Mouse (Mus musculus) gastrocnemius, postnatal 4 days (tissue): ENCODE measurements around the gene Mob2. TPM values are rescaled to one million over a fixed set of nuclear protein-coding genes. Genes with fewer than 3 reads are reported as not detected.

Source experiments
- DNase-seq, 2 experiments: peaks; one replicate each; pipeline ENCODE4 v3.0.0; 2021 to 2022; ENCODE audit warnings: low spot score in 2 of 2, mixed read lengths in 2 of 2
- total RNA-seq, 2 experiments: library from RNA; stranded (reverse); gene quantifications; 2 replicates each; pipeline ENCODE4 v1.2.3; 2021

Mob2 gene
- total RNA-seq, 2 experiments from 2014 or later = 45.0 to 47.9 TPM

DNA sequence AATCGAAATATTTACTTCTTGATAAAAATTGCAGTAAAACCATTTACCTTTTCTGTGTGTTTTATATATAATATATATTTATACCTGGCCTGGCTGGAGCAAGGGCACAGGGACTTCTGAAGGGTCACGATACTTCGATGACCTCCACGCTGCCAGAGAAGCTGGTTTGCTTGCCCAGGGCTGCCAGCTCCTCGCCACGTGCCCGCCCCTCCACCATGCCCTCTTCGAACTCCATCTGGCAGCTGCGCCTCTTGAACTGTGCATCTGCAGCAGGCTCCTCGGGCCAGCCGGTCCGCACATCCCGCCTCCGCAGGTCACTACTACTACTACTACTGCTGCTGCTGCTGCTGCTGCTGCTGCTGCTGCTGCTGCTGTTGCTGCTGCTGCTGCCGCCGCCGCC lies 20.9 kb upstream of the Mob2 start:
- no peak for DNase-seq

DNA sequence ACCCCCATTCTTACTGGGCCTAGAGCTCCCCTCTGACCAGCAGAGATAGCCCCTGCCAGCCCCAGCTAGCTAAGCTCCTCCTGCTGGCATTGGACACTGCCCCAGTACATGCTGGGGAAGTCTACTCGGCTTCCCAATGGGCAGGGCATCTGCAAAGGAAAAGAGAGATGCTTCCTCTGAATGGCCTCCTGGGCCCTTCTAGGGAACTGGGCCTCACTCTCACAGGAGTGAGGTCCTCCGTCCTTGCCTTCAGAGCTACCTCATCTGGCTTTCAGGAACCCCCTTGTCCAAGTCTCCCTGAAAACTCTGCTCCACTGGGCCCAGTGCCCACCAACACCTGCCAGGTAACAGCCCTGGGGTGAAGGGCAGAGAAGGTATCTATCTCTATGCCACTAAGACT lies 20.0 kb upstream of the Mob2 start:
- DNase-seq = no peak

- no peak for DNase-seq
Measured at GRCm38 (mm10) chr7:142079365-142079764, 18.5 kb upstream of the Mob2 start.

GRCm38 (mm10) chr7:142077138-142077537 lies 16.3 kb upstream of the Mob2 start:
- DNase-seq = no peak

DNA sequence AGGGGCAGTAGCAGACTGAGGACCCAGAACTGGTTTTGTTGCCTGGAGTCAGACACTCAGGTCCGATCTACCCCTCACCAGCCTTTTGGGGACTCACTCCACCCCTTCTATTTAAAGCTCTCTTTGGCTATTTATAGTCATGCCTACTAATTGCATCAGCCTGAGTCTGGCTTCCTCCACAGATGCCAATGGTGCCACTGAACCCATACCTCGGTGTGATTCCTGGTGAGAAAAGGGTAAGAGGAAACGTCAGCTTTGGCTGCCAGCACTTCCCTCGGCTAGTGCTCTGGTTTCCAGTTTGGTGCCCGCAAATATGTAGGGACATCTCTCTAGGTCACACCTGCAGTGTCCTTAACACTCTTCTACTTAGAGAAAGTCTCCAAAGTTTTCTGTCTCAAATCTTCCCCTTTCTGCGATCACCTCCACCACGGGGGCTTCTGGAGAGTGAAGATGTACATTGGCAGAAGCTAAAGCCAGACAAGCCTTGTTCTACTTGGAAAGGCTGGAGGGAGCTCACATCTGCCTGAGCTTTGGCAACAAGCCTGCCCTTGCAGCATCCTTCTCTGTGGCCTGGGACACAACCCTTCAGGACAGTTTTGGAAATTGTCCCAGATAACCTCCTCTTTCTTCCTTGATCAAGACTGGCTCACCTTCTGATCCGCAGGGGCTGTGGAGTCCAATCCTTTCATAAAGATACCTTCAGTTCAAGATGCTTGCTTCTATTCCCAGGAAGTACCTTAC lies 13.5 kb upstream of the Mob2 start:
- no peak for DNase-seq

GRCm38 (mm10) chr7:142071717-142072116 lies 10.9 kb upstream of the Mob2 start:
- DNase-seq = no peak

DNA sequence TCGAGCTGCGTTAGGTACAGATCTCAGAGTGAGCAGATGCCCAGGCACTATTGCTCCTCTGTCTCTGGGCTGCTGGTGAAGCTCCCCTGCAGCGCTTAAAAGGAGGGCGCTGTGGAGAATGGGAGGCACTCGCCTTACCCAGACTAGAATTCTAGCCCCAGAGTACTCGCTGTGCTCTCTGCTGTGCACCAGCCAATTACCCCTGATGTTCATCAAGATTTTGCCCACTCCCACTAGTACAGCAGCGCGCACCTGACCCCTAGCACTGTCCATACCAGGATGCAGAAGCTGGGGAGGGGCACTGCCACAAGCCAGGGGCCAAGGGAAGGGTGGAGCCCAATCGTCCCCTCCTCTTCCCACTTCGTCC lies 10.3 kb upstream of the Mob2 start:
- DNase-seq = no peak

DNA sequence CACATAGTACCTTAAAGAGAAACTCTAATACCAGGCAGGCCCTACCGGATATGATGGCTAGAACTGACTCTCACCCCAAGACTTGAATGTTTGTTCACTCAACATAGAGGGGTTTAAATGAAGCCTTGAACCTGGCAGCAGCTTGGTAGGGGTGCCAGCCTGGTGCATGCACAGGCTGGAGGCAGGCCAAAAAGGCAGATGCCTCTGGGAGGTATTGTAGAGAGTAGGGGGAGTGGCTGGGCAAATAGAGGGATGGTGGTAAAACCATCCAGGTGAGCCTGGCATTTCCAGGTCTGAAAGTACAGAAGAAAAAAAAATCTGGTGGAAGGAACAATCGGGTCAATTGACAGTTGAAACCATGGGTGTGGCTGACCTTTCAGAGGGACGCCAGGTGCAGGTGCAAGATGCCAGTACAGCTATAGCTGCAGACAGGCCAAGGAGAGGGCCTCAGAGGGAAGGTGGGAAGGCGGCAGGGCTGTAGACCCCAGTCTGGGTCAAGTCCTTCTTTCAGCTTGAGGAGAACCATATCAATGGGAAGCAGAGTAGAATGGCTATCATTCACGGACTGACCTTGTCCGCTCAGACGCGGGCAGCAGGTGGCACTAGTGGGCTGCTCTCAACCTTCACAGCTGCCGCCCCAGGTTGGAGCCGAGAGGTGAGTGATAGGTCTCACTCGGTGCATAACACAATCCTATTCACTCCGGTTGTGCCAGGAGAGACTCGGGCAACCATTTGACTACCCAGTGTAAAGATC lies 9.8 kb upstream of the Mob2 start:
- DNase-seq = peak in 1 of 2 experiments; percentile 66

DNA sequence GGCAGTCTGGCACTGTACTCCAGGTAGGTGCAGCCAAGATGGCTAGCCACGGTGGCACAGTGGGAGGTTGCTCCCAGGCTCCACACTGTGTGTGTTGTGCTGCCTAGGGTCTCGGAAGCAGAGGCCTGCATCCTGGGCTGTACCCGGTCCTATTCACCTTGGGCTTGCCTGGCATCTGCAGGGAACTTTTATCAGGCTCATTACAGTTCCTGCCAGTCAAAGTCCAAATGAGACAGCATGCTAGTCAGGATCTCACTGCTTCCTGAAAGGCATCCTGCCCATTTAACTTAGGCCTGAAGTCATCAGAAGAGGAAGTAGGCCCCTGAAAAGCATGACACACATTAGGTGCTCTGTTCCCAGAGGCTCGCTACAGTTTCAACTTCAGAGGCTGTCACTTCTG lies 7.6 kb upstream of the Mob2 start:
- DNase-seq = no peak

GRCm38 (mm10) chr7:142060185-142060930 lies 507 bp downstream of the Mob2 start:
- DNase-seq = peak in 1 of 2 experiments; percentile 41

DNA sequence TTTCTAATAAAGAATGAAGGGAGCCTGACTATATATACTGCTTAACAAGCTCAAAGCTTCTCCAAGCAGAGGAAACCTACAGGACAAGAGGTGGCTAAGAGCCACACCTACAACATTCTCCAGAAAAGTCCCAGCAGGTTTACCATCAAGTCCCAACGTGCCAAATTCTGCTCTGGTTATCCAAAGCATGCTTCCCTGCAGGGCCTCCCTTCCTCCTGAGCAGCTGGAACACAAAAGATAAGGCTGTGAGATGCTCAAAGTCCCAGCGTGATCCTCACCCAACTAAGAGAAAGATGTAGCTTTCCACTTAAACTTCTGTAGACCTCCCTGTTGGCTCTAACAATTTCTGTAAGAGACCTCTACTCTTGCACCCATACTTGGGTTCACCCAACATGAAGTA lies 1.8 kb downstream of the Mob2 start:
- no peak for DNase-seq

DNA sequence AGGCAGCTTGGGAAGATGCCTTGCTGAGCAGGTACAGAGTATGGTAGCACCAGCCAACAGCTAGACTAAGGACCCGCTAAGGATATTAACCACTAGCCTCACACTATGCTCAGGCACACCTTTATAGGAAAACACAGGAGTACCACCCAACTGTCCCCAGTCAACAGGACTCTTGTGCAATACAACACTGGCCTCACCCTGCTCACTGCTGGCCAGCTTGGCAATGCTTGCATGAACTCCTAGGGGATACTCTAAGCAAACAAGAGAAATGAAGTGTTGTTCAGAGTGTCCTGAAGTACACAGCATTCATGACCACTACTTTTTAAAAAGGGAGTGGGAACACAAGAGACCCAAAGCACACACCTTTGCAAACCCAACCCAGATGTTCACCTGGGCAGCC lies 3.7 kb downstream of the Mob2 start:
- DNase-seq = no peak

- DNase-seq = no peak
Measured at GRCm38 (mm10) chr7:142056601-142057061, 4.2 kb downstream of the Mob2 start.

- no peak for DNase-seq
Measured at GRCm38 (mm10) chr7:142055431-142055830, 5.4 kb downstream of the Mob2 start.

DNA sequence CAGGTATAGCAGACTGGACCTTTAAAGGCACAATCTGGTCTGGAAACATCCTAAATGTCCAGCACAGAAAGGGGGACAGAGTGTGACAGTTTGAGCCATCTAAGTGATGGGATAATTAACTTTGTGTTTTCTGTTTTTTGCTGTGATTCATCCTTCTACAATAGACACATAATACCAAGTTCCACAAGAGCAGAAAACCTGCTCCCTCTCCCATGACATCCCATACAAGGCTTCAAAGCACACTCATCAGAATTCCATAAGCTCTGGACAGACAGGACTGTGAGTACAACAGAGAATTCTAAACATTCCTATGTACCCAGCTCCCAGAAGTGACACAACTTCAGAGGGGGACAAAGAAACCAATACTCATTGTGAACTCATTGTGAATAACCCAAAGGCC lies 10.3 kb downstream of the Mob2 start:
- DNase-seq = no peak

DNA sequence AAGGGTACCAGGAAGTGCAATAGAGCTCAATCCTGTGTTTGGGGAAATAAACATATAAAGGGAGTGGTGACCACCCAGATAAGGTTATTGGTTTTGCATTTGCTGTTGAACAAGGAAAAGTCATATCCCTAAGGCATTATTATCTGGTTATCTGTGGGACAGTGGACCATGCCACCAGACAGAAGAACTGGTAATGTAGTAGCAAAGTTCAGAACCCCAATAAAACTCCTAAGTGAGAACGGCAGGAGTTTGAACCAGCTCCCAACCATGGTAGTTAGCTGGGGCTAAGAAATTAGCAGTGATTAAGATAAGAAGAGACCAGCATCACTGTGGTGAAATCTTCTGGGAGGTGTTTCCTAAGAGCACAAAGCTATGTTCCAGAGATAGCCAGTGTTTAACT lies 14.9 kb downstream of the Mob2 start:
- DNase-seq = no peak

- no peak for DNase-seq
Measured at GRCm38 (mm10) chr7:142045344-142045743, 15.5 kb downstream of the Mob2 start.

DNA sequence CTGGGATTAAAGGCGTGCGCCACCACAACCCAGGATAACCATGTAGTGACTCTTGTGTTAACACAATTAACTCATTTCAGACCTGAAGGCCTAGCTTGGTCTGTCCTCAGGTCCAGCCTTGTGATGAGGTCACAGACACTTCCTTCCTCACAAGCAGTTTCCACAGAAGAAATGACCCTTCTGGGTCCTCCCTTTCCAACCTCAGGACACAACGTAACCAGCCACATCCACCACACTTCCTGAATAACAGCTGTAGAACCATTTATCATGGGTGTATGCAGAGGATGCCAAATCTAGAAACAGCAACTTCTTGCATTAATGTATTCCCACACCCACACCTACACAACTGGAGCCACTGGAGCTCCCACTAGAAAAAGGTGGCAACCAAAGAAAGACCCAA lies 20.1 kb downstream of the Mob2 start:
- no peak for DNase-seq

DNA sequence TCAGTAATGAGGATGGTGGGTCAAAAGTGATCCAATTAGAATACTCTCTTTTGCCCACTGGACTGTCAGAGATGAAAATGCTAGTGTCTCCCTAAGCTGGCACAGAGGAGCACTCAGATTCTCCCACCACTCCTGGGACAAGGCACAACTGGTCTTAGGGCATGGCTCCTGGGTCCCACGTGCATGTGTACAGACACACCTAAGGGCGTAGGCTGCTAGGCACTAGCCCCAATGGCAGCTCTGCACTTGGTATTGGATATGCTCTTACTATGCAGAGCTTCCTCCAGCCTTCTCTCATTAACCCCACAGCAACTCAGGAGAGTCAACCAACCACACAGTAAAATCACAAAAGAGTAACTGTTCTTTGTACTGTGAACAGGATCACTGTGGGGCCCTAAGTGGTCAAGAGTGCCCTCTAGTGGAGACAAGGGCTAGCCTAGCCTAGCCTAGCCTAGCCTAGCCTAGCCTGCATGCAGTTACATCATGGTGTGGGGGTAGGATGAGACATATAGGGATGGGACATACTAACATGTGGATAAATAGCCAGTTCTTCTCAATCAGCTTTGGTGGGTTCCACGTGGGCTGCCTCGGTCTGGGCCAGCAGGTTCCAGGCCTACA lies 23.2 kb downstream of the Mob2 start:
- DNase-seq = peak in 1 of 2 experiments; percentile 23

DNA sequence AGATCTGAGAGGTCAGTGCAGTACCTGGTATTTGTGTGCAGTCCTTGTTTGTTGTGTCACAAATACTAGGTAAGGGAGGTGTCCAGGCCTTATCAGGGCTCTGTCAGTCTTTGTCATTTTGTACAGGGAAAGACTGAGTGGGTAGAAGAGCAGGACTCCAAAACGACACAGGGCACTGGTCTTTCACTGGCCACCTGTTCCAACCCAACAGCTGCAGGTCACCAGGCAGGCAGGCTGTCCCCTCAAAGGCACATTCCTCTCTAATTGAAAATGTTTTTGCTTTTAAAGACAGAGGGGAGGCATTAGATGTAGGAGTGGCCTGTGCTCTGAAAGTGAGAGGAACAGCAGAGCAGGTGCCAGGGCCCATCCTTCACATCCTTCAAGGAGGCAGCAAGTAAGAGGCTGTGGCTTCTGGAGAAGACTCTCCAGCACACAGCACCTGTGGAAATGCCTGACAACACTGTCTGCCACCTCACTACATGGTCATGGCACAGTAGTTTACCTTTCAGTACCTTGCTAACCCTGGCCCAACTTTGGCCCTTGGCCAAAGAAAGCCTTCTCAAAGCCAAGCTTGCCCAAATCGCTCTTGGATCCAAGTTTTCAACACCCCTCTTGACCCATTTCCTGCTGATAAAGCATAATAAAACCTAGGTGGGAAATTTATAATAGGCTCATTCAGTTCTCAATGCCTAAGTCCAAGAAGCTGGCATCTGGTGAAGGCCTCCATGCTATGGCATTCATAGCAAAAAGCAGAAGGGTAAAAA lies 25.6 kb downstream of the Mob2 start:
- peak in 1 of 2 experiments; percentile 12 for DNase-seq

DNA sequence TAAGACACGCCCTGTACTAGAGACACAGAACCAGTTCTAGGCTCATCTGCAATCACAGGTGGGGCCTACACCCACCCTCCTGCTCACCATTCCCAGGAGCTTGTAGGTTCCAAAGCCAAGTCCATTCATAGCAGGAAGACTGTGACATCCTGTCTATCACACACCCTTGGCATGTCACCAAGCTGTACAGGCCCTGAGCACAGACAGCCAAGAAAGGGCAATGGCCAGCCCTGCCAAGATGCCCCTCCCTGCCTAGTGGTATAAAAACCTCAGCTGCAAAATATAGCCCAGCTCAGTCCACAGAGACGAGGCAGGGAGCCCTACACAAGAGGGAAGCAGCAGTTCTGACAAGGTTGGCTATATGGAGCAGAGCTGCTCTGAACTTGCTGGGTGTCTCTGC lies 26.7 kb downstream of the Mob2 start:
- peak in 1 of 2 experiments; percentile 47 for DNase-seq
